Mouse (Mus musculus) neutrophil, adult 59 days (primary cell): Measurements from ENCODE around the gene Frk. TPM values are rescaled to one million over a fixed set of nuclear protein-coding genes. Genes with fewer than 3 reads are reported as not detected.

ENCODE experiments used
- total RNA-seq, 2 experiments: library from RNA; stranded (reverse); gene quantifications; 1 replicate in 1 of 2; 2 replicates in 1 of 2; pipeline ENCODE4 v1.2.4; 2023

The Frk gene
- total RNA-seq = not detected

GRCm38 (mm10) chr10:34483297-34484013 is at the start of gene Frk:
Gene Frk (plus strand): TSS chr10:34483399.

Other genes with a start within 250 kb of the Frk start
- gene Tspyl1, start 201.2 kb upstream of the Frk start, total RNA-seq = 10 to 100 TPM; 69.4 to 73.2 TPM
- gene Tspyl4, start 186.0 kb upstream of the Frk start, total RNA-seq = 1 to 10 TPM; 1.2 to 2.2 TPM
- not detected for gene Col10a1, start 93.4 kb upstream of the Frk start, total RNA-seq
- 10 to 100 TPM; 42.4 to 46.0 TPM for gene Nt5dc1, start 64.8 kb upstream of the Frk start, total RNA-seq